Mouse (Mus musculus) brain, embryonic 14.5 days (tissue): ENCODE measurements around the gene Chd8.
A peak's percentile ranks its signal among the peaks of the same experiment; 100 is the strongest.

Source experiments
- CTCF ChIP-seq: fragments of 200-500 bp; IDR thresholded peaks from 2 replicates; pipeline ENCODE4 v1.5.1; 2012; ENCODE audit warnings: inconsistent platforms, mild to moderate bottlenecking, moderate library complexity, borderline replicate concordance; ENCODE audit not compliant: insufficient read depth, insufficient read length; ENCODE audit errors: extremely low read depth
- POLR2A ChIP-seq: fragments of 200-500 bp; IDR thresholded peaks from 2 replicates; pipeline ENCODE4 v1.6.1; 2012; ENCODE audit warnings: mild to moderate bottlenecking, inconsistent platforms, borderline replicate concordance; ENCODE audit not compliant: poor library complexity, insufficient read depth, insufficient read length, severe bottlenecking; ENCODE audit errors: extremely low read depth

DNA sequence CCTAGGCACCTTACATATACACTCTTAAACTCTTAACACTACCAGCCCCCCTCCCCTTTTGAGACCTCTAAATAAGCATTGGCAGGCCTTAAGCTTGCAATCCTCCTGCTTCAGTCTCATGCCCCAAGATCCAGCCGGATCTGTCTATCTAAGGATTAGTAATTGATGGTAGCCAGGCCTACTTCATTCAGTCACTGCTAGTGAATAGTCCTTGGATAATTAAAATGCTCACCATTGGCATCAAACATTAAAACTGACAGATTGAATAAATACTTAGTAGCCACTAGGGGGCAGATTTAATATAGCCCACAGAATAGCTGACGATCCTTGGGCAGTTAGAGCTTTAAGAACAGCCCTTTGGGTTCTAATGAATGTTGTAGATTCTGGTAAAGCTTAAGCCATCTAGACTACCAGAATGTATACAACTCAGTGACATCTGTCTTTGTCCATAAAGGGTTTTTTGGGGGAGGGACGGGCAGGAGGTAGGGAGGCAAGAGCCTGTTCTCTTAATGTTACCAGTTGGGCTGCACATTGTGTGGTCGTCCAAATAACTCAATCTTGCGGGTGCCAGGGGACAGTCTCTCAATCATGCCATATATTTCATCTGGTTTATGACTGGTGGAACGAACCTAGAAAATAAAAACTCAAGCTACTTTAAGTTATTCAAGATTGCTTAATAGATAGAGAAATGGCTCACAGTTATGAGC is 38.1 kb upstream of the Chd8 start:
- TF ChIP-seq POLR2A (no peak), CTCF (peak; percentile 9; the same call in 1 of the 2 replicates)
